Mouse (Mus musculus) layer of hippocampus, adult 2 months (tissue): ENCODE measurements around the gene Dennd4a. TPM values are rescaled to one million over a fixed set of nuclear protein-coding genes. Genes with fewer than 3 reads are reported as not detected.

ENCODE experiments used
- DNase-seq, 2 experiments: peaks; one replicate each; pipeline ENCODE4 v3.0.0; 2022; ENCODE audit warnings: low spot score in 2 of 2
- H3K27ac ChIP-seq: fragments of 200-600 bp; 2 replicates; pipeline ENCODE4 v1.8.1; 2022
- H3K4me3 ChIP-seq: fragments of 200-600 bp; 2 replicates; pipeline ENCODE4 v1.8.1; 2022; ENCODE audit warnings: mild to moderate bottlenecking
- CTCF ChIP-seq: fragments of 200-600 bp; conservative IDR thresholded peaks from 2 replicates; pipeline ENCODE4 v1.8.1; 2022; ENCODE audit warnings: antibody characterized with exemption, mild to moderate bottlenecking, moderate library complexity
- total RNA-seq, 2 experiments: library from RNA; stranded (reverse); gene quantifications; 2 replicates each; pipeline ENCODE4 v1.2.3; 2021

Gene Dennd4a
- total RNA-seq, 2 experiments from 2014 or later, result 39.9 to 41.5 TPM

DNA sequence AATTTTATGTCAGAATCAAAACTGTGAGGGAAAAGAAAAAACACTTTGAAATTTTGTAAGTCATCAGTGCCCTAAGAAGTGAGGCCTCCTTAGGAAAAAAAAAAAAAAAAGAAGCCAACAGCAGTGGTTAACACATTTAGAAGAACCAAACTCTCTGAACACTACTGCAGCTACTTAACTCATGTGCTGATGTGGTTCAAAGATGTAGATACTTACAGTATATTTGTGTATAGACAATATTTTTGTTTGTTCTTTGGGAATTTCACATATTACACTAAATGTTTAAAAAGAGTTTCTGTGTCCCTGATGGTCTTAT is 17.9 kb upstream of the Dennd4a start:
- no peak for DNase-seq
- Histone ChIP-seq H3K4me3 (no peak overlapping the region), H3K27ac (no peak overlapping the region)
- no peak for TF ChIP-seq CTCF

DNA sequence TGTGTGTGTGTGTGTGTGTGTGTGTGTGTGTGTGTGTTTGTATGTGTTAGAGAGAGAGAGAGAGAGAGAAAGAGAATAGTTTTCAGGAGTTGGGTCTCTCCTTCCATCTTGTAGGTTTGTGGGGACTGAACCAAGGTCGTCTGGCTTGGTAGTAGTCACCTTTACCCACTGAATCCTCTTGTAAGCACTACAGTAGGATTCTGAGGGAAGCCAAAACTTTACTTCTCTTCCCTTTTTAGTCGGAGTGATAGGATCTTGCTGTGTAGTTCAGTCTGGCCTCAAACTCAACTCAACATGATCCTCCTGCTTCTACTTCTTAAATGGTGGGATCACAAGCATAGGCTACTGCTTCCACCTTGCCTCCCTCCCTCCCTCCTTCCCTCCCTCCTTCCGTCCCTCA is 17.3 kb upstream of the Dennd4a start:
- DNase-seq, result no peak
- no peak for TF ChIP-seq CTCF
- Histone ChIP-seq H3K27ac (no peak overlapping the region), H3K4me3 (no peak overlapping the region)

DNA sequence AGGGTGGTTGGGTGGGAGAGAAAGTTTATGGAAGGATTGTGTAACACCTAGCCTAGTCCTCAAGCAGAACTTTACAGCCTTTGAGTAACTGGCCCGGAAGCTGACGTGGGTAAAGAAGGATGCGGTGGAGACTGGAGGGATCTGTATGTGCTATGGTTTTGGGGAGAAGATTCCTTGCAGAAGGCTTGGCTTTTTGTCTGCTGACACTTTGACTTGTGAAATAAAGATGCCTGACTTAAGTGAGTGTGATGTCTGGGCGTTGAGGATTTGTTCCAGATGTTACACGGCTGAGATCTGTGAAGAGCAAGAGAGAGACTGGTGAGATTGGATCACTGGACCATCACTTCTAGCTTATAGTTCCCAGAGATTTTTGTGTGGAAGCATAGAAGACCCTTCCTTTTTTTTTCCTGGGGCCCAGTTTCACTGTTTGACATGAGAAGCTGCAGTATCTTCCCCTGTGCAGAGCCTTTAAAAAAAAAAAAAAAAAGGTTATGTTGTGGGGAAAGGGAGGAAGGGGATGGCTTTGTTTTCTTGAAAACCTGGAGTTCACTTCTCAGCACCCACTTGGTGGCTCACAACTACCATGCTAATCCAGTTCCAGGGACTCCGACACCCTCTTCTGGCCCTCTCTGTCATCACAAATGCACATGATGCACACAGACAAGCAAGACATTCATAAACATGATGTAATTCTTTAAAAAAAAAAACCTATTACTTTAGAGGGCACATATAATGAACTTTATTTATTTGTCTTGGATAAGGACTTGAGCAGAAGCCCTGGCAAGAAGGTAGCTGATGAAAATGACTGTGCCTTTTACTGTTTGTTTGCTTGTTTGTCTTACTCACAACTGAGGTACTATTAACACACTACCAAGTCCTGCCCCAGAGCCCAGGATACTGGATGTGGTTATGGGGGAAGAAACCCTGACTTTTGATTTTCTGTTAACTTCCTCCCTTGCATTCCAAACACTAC is 16.4 kb upstream of the Dennd4a start:
- no peak for TF ChIP-seq CTCF
- Histone ChIP-seq H3K4me3 (no peak overlapping the region), H3K27ac (no peak overlapping the region)
- no peak for DNase-seq

DNA sequence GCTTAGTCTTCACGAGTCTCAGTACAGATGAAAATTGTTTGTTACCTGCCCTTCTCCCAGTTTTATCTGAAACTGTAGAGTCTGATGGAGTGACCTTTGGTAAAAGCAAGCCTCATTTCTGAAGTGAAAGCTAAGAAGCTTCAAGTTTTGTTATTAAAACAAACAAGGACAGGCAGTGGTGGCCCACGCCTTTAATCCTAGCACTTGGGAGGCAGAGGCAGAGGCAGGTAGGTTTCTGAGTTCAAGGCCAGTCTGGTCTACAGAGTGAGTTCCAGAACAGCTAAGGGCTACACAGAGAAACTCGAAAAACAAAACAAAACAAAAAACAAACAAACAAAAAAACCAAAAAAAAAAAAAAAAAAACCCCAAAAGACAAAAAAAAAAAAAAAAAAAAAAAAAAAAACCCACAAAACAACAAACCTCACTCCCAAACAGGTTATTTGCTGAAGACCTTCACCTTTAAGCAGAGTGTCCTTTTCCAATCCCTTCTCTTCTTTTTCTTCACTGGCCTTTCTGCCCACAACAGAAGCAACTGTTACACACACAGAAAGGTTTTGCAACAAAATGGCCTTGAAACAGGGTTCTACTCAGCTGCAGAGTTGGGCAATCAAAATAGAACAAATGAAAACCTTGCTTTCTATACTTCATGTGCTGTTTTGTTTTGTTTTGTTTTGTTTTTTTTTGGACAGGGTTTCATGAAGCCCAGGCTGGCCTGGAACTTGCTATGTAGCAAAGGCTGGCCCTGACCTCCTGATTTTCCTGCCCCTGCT is 15.1 kb upstream of the Dennd4a start:
- no peak for TF ChIP-seq CTCF
- H3K4me3 ChIP-seq, result no peak overlapping the region
- DNase-seq, result no peak
- H3K27ac ChIP-seq, result no peak overlapping the region

DNA sequence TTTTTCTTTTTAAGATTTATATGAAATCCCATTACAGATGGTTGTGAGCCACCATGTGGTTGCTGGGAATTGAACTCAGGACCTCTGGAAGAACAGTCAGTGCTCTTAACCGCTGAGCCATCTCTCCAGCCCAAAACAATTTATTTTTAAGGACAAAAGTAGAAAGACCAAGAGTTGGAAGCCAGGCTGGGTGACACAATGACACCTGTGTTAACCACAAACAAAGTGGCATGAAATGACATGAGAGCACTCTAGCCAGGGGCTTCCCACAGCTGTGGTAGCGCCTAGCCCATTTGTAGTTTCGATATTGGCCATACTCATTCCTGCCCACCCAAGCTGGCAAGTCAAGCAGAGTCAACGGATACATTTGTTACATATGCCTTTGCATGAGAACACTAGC is 13.7 kb upstream of the Dennd4a start:
- no peak for TF ChIP-seq CTCF
- H3K27ac ChIP-seq, result no peak overlapping the region
- no peak overlapping the region for H3K4me3 ChIP-seq
- no peak for DNase-seq

DNA sequence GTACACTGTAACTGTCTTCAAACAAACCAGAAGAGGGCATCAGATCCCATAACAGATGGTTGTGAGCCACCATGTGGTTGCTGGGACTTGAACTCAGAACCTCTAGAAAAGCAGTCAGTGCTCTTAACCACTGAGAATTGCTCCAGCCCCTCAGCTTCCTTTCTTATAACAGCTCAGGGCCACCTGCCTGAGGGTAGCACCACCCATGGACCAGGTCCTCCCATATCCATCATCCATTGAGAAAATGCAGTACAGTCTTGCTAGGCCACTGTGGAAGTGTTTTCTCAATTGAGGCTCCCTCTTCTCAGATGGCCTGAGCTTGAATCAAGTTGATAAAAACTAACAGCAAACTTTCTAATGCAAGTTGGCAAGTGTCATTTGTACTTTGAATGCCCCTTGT is 13.0 kb upstream of the Dennd4a start:
- TF ChIP-seq CTCF, result no peak
- no peak overlapping the region for H3K27ac ChIP-seq
- no peak for DNase-seq
- no peak overlapping the region for H3K4me3 ChIP-seq

GRCm38 (mm10) chr9:64798859-64799258 is 12.3 kb upstream of the Dennd4a start:
- Histone ChIP-seq H3K4me3 (no peak overlapping the region), H3K27ac (no peak overlapping the region)
- no peak for DNase-seq
- no peak for TF ChIP-seq CTCF

DNA sequence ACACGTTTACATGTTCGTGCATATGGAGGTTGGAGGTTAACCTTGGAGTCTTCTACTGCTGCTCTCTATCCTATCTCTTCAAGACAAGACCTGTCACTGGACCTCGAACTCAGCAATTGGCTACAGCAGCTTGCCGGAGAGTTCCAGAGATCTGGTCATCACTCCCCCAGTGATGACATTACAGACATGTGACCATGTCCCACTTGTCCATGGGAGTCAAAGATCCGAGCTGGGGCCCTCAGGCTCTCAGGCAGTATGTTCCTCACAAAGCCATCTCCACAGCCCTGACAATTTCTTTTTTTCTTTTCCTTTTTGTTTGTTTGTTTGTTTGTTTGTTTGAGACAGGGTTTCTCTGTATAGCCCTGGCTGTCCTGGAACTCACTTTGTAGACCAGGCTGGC is 11.6 kb upstream of the Dennd4a start:
- no peak for DNase-seq
- no peak for TF ChIP-seq CTCF
- no peak overlapping the region for H3K27ac ChIP-seq
- no peak overlapping the region for H3K4me3 ChIP-seq

GRCm38 (mm10) chr9:64802561-64802960 is 8.6 kb upstream of the Dennd4a start:
- no peak overlapping the region for H3K4me3 ChIP-seq
- TF ChIP-seq CTCF, result no peak
- no peak overlapping the region for H3K27ac ChIP-seq
- no peak for DNase-seq

DNA sequence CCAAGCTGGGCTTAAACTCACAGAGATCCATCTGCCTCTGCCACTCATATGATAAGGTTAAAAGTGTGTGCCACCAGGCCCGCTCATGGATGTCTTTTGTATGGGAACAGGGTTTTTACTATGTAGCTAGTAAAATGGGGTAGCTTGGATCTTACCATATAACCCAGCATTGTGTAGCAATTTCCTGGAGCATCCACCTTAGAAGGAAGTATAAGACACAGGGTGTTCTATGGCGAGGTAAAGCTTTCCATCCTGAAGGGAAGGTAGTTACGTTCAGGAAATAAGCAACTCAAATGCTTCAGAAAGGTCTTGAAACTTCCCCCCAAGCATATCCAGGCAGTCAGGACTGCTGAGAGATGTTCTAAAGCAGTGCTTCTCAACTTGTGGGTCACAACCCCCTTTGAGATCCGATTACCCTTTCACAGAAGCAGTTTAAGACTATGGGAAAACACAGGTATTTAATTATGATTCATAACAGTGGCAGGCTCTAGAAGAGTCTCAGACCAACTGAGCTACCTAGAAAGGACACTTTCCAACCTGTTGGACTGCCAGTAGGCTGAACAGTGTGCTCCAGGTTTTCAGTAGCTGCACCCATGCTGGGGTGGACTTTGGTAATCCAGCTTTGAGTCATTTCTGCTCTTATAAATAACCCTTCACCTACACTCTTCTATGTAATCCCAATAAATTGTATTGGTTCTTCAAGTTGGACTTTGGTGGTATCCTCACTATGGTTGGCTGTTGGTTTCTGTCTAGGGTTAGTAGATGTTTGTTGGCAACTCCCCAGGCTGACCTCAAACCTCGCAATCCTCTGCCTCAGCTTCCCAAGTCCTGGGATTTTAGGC is 7.5 kb upstream of the Dennd4a start:
- DNase-seq, result no peak

GRCm38 (mm10) chr9:64805875-64806274 is 5.3 kb upstream of the Dennd4a start:
- DNase-seq, result no peak
- Histone ChIP-seq H3K4me3 (no peak overlapping the region), H3K27ac (no peak overlapping the region; the same call in 1 of the 2 replicates)
- no peak for TF ChIP-seq CTCF

More for the DNA sequence above, 7.5 kb upstream of the Dennd4a start:
- H3K4me3 ChIP-seq, result no peak overlapping the region
- no peak for TF ChIP-seq CTCF
- no peak overlapping the region for H3K27ac ChIP-seq

DNA sequence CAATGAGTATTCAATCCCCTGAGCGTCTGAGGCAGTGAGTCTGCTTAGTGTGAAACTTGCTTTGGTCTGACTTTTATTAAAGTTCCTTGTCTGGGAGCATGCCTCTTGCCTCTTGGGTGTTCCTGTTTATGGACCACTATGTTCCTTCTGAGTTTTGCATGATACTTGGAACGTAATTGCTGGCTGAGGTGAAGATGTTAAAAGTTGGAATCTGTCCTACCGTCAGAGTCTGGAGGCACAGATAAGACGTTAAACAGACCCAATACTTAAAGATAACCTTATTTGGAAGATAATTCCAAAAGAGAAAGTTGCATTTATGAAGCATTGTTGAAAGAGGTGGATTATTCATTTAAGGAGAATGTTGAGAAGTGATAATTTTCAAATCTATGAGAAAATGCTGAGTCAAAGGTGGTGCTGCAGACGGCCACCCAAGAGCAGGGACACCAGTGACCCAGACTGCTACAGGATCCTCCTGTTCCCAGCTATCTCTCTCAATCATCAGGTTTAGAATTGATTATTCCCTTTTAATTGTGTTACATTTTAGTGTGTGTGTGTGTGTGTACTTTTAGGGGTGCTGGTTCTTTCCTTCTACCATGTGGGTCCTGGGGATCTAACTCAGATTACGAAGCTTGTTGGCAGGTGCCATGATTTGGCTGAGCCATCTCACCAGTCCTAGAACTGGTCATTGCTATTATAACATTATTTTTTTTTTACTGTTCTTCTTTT is 4.6 kb upstream of the Dennd4a start:
- TF ChIP-seq CTCF, result no peak
- Histone ChIP-seq H3K4me3 (no peak overlapping the region), H3K27ac (no peak overlapping the region)
- DNase-seq, result no peak
